Mouse (Mus musculus) effector memory CD4-positive, alpha-beta T cell, adult 7 months (primary cell): ENCODE measurements around the gene Zzef1. TPM values are rescaled to one million over a fixed set of nuclear protein-coding genes. Genes with fewer than 3 reads are reported as not detected.

Source experiments
- polyA plus RNA-seq: library from polyadenylated mRNA; unstranded; fragments of 100-300 nt; shearing (Covaris generic); gene quantifications from one replicate; pipeline ENCODE4 v1.2.1, GENCODE M21; 2017

The Zzef1 gene
- 20.7 TPM for polyA plus RNA-seq

DNA sequence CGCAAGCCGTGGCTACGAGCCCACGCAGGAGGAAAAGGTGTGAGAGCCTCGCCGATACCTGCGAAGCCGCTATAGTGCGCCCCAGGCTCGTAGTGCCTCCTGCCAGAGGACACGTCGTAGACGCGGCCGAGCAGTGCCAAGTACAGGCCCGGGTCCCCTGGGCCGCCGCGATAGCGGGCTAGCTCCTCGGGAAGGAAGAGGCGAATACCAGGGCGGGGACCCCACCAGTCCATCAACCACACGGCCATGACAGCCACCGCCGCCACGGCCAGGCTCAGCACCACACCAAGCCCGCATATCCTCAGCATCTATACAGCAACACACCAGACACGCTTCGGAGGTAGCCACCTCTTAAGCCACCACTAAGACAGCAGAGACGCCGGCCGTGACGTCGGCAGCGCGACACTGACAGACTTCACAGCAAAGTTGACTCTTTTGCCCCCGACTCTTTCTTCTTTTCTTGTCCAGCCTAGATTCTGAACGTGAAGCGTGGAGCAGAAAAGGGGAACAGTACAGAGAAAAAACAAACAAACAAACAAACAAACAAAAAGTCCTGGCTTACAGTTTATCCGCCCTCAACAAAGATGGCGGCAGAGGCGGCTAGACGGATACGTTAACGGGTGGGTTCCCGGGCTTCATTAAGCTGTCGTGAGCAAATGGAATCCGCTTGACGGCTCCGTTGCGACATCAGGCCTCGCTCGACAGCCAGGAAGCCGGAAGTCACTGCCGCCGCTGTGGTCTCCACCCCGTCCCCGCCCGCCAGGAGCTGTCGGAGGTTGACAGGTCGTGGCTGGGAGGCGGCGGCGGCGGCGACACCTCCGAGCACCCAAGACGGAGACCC, at the start of gene Zzef1, which contains the start of gene Cyb5d2:
TSS of gene Zzef1 (plus strand) at position 772 of the 841 bp plus-strand sequence.
TSS of gene Cyb5d2 (minus strand) at position 688 of the 841 bp plus-strand sequence.

DNA sequence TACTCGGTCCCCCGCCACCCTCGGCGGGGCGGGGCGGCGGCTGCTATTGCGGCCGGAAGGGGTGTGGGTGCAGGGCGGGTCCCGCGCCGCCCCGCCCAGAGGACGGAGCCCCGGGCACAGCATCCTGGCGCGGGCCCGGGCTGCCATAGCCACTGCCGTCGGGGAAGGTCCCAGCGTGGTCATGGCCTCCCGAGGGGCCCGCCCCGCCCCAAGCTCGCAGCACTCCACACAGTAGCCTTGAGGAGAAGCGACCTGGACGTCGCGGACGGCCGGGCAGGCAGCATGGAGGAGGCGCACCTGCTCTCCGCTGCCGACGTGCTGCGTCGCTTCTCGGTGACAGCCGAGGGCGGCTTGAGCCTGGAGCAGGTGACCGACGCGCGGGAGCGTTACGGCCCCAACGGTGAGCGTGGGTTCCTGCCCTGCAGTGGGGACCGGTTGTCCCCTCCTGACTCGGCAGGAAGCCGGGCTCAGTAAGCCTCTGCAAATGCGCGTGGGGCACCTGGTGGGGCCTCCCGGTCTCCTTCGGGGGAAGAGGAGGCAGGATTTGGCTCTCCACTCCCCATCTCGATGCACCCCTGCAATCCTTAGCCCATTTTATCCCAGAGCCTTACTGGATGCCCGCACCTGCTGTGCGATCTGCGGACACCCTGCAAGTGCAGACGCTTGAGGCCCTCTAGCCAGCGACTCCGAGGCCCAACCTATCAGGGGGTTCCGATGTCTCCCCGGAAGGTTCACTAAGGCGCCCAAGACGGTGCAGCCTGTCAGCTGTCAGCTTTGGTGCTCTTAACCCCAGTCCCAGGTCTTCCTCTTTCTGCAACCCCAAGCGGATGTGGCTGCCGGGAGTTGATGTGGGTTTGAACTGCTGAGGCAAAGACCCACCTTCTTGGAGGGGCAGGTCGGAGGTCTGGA, 165.3 kb downstream of the Zzef1 start, which contains the start of gene Atp2a3:
TSS of gene Atp2a3 (plus strand) at position 98 of the 909 bp plus-strand sequence.

Other genes with a start within 250 kb of the Zzef1 start
- not detected for gene Spns3, start 245.7 kb upstream of the Zzef1 start, polyA plus RNA-seq
- gene Ube2g1, start 188.9 kb upstream of the Zzef1 start, polyA plus RNA-seq, result 67.8 TPM
- gene Ankfy1, start 106.2 kb upstream of the Zzef1 start, polyA plus RNA-seq, result 45.1 TPM
- 6.1 TPM for gene Cyb5d2, start 84 bp upstream of the Zzef1 start, polyA plus RNA-seq
- 262 TPM for gene Atp2a3, start 164.9 kb downstream of the Zzef1 start, polyA plus RNA-seq
- gene P2rx1, start 202.9 kb downstream of the Zzef1 start, polyA plus RNA-seq, result not detected
- 2.0 TPM for gene Camkk1, start 222.8 kb downstream of the Zzef1 start, polyA plus RNA-seq